ENCODE assay signal across 8 mouse cellular contexts in genomic region chr17:85995727-85996126, GRCm38 (mm10).
DNase-seq lines count a peak whose midpoint lies in the region; ATAC-seq lines count a peak whose summit lies in the region.

No protein-coding gene starts in this region.

- ATAC-seq in embryonic facial prominence, embryonic 12.5 days (ENCODE audit: insufficient number of reproducible peaks, insufficient read depth, low FRiP score, low TSS enrichment): no peak
- no peak for ATAC-seq in hindbrain, embryonic 12.5 days (ENCODE audit: low FRiP score)

- peaks cover 3% of the 10 kb centered on the region; the same call in 1 of the 2 replicates for H3K9me3 ChIP-seq in embryonic facial prominence, embryonic 12.5 days
- no peaks in the 10 kb centered on the region for H3K9me3 ChIP-seq in embryonic facial prominence, embryonic 10.5 days
- H3K9me3 ChIP-seq in hindbrain, embryonic 12.5 days (replicated peaks): no peaks in the 10 kb centered on the region

- no peak overlapping the region for H3K9ac ChIP-seq in embryonic facial prominence, embryonic 12.5 days
- no peak overlapping the region for H3K9ac ChIP-seq in hindbrain, embryonic 12.5 days

- H3K27me3 ChIP-seq in embryonic facial prominence, embryonic 12.5 days: no peaks in the 10 kb centered on the region
- no peaks in the 10 kb centered on the region for H3K27me3 ChIP-seq in embryonic facial prominence, embryonic 10.5 days (replicated peaks; ENCODE audit: low read depth, poor library complexity, severe bottlenecking)
- H3K27me3 ChIP-seq in hindbrain, embryonic 12.5 days: no peaks in the 10 kb centered on the region

- peak overlapping the region; percentile 54; the same call in 1 of the 2 replicates for H3K27ac ChIP-seq in embryonic facial prominence, embryonic 12.5 days
- H3K27ac ChIP-seq in embryonic facial prominence, embryonic 10.5 days (replicated peaks): no peak overlapping the region
- H3K27ac ChIP-seq in hindbrain, embryonic 12.5 days: no peak overlapping the region; the same call in 1 of the 2 replicates

- intact Hi-C loops in heart, postnatal 25 days (cut with DNase I): no loop called here
- intact Hi-C loops in left cerebral cortex, postnatal 4 days (cut with DNase I): no loop called here

- WGBS in embryonic facial prominence, embryonic 12.5 days: 75% methylated on average over 2 of the region's 2 CpGs
- 91% methylated on average over 2 of the region's 2 CpGs for WGBS in embryonic facial prominence, embryonic 10.5 days
- 82% methylated on average over 2 of the region's 2 CpGs for WGBS in hindbrain, embryonic 12.5 days

- 0 out of 2 replicates have a peak, but pooled peaks cover 4% of the 10 kb centered on the region for H3K36me3 ChIP-seq in embryonic facial prominence, embryonic 12.5 days
- peaks cover 49% of the 10 kb centered on the region for H3K36me3 ChIP-seq in embryonic facial prominence, embryonic 10.5 days (replicated peaks)
- peaks cover 3% of the 10 kb centered on the region; the same call in 1 of the 2 replicates for H3K36me3 ChIP-seq in hindbrain, embryonic 12.5 days

- peaks cover 23% of the 10 kb centered on the region for H3K4me1 ChIP-seq in embryonic facial prominence, embryonic 12.5 days
- H3K4me1 ChIP-seq in embryonic facial prominence, embryonic 10.5 days: peaks cover 12% of the 10 kb centered on the region
- peaks cover 2% of the 10 kb centered on the region; the same call in 1 of the 2 replicates for H3K4me1 ChIP-seq in hindbrain, embryonic 12.5 days

- H3K4me3 ChIP-seq in embryonic facial prominence, embryonic 12.5 days: no peak overlapping the region
- H3K4me3 ChIP-seq in embryonic facial prominence, embryonic 10.5 days: no peak overlapping the region
- H3K4me3 ChIP-seq in hindbrain, embryonic 12.5 days: no peak overlapping the region

- H3K4me2 ChIP-seq in embryonic facial prominence, embryonic 12.5 days (replicated peaks): no peak overlapping the region
- H3K4me2 ChIP-seq in hindbrain, embryonic 12.5 days (replicated peaks): no peak overlapping the region

- DNase-seq in embryonic facial prominence, embryonic 10.5 days (ENCODE audit: low spot score): no peak
- peak; percentile 85 for DNase-seq in adrenal gland, postnatal 10 days
- peak; percentile 7 for DNase-seq in forelimb bud, embryonic 11.5 days (ENCODE audit: low read depth, low spot score)
- peak; percentile 37 for DNase-seq in heart, postnatal 25 days (ENCODE audit: low spot score)
- peak; percentile 90 for DNase-seq in left cerebral cortex, postnatal 4 days
- DNase-seq in right cerebral cortex, postnatal 36 days (ENCODE audit: low spot score in 2 of 2): peak; percentile 14 to 17
